Comparison of ENCODE assay signal across 8 mouse cellular contexts in genomic region chr16:13667878-13668343, GRCm38 (mm10). TPM values are rescaled to one million over a fixed set of nuclear protein-coding genes. Genes with fewer than 3 reads are reported as not detected.
A peak's percentile ranks its signal among the peaks of the same experiment; 100 is the strongest.
DNase-seq lines count a peak whose midpoint lies in the region; ATAC-seq lines count a peak whose summit lies in the region.

TSS of gene Parn (minus strand) at chr16:13668170.

- H3K9ac ChIP-seq in forebrain, embryonic 11.5 days (ENCODE audit: low read length), result peak within 1 kb of the TSS; percentile 74
- peak within 1 kb of the TSS; percentile 86 for H3K9ac ChIP-seq in heart, embryonic 16.5 days (ENCODE audit: low read length)
- H3K9ac ChIP-seq in liver, embryonic 15.5 days, result peak within 1 kb of the TSS; percentile 71
- peak within 1 kb of the TSS; percentile 72 for H3K9ac ChIP-seq in neural tube, embryonic 12.5 days

- H3K9me3 ChIP-seq in forebrain, embryonic 11.5 days (ENCODE audit: control insufficient read depth, low read length), result no peaks in the 10 kb centered on the region
- no peaks in the 10 kb centered on the region for H3K9me3 ChIP-seq in heart, embryonic 16.5 days (replicated peaks; ENCODE audit: control insufficient read depth, low read length)
- H3K9me3 ChIP-seq in liver, embryonic 15.5 days (replicated peaks), result no peaks in the 10 kb centered on the region
- H3K9me3 ChIP-seq in neural tube, embryonic 12.5 days, result no peaks in the 10 kb centered on the region

- no peak within 1 kb of the TSS for H3K27ac ChIP-seq in forebrain, embryonic 11.5 days (ENCODE audit: low read depth, low read length)
- peak within 1 kb of the TSS; percentile 70 for H3K27ac ChIP-seq in heart, embryonic 16.5 days (ENCODE audit: low read length)
- peak within 1 kb of the TSS; percentile 75 for H3K27ac ChIP-seq in liver, embryonic 15.5 days (replicated peaks)
- H3K27ac ChIP-seq in neural tube, embryonic 12.5 days, result 0 out of 2 replicates have a peak within 1 kb of the TSS, but pooled peaks have one; percentile 46

- no peaks in the 10 kb centered on the region for H3K36me3 ChIP-seq in forebrain, embryonic 11.5 days (ENCODE audit: control insufficient read depth, insufficient read depth, low read length)
- H3K36me3 ChIP-seq in heart, embryonic 16.5 days (ENCODE audit: control insufficient read depth, insufficient read depth), result peaks cover 13% of the 10 kb centered on the region
- H3K36me3 ChIP-seq in liver, embryonic 15.5 days (replicated peaks), result peaks cover 19% of the 10 kb centered on the region
- peaks cover 18% of the 10 kb centered on the region for H3K36me3 ChIP-seq in neural tube, embryonic 12.5 days

- ATAC-seq in forebrain, embryonic 11.5 days (replicated peaks; ENCODE audit: low FRiP score), result peak; percentile 87
- ATAC-seq in heart, embryonic 16.5 days (replicated peaks; ENCODE audit: extremely low read depth, insufficient read depth, low FRiP score), result peak; percentile 82
- peak; percentile 71 for ATAC-seq in liver, embryonic 15.5 days (ENCODE audit: insufficient read depth)
- peak; percentile 78 for ATAC-seq in neural tube, embryonic 12.5 days (ENCODE audit: low FRiP score, low read depth)

- H3K4me2 ChIP-seq in forebrain, embryonic 11.5 days (ENCODE audit: low read depth, low read length, severe bottlenecking), result peak within 1 kb of the TSS; percentile 64
- H3K4me2 ChIP-seq in heart, embryonic 16.5 days (ENCODE audit: low read depth, low read length), result peak within 1 kb of the TSS; percentile 91
- H3K4me2 ChIP-seq in liver, embryonic 15.5 days, result peak within 1 kb of the TSS; percentile 80
- peak within 1 kb of the TSS; percentile 86 for H3K4me2 ChIP-seq in neural tube, embryonic 12.5 days (replicated peaks)

- peak; percentile 93 to 95 for DNase-seq in CD8-positive naive resting alpha-beta T cell, adult 2 months (ENCODE audit: low read depth in 2 of 2, low spot score in 2 of 2)
- DNase-seq in c-Kit-positive CD71-negative TER-119-negative erythroid progenitor cells, embryonic 14.5 days (ENCODE audit: low read depth), result peak; percentile 89
- DNase-seq in forebrain, embryonic 11.5 days (ENCODE audit: low spot score), result peak; percentile 93
- DNase-seq in kidney, postnatal 36 days, result peak; percentile 94 to 97
- peak; percentile 89 for DNase-seq in telencephalon, adult 2 months (ENCODE audit: low read depth, low spot score)

- 0% methylated on average over 35 of the region's 35 CpGs for WGBS in forebrain, embryonic 11.5 days
- under 1% methylated on average over 35 of the region's 35 CpGs for WGBS in heart, embryonic 16.5 days
- WGBS in liver, embryonic 15.5 days (ENCODE audit: insufficient replicate concordance), result under 1% methylated on average over 35 of the region's 35 CpGs
- under 1% methylated on average over 35 of the region's 35 CpGs for WGBS in neural tube, embryonic 12.5 days

- peak within 1 kb of the TSS; percentile 54 for H3K4me3 ChIP-seq in forebrain, embryonic 11.5 days (ENCODE audit: low read depth, low read length)
- peak within 1 kb of the TSS; percentile 83 for H3K4me3 ChIP-seq in heart, embryonic 16.5 days (ENCODE audit: low read length)
- H3K4me3 ChIP-seq in liver, embryonic 15.5 days (replicated peaks), result peak within 1 kb of the TSS; percentile 76
- H3K4me3 ChIP-seq in neural tube, embryonic 12.5 days, result peak within 1 kb of the TSS; percentile 65

- no peaks in the 10 kb centered on the region for H3K27me3 ChIP-seq in forebrain, embryonic 11.5 days (ENCODE audit: control insufficient read depth, insufficient read depth, low read length)
- no peaks in the 10 kb centered on the region for H3K27me3 ChIP-seq in heart, embryonic 16.5 days (ENCODE audit: control insufficient read depth, insufficient read depth, low read length)
- H3K27me3 ChIP-seq in liver, embryonic 15.5 days, result no peaks in the 10 kb centered on the region
- no peaks in the 10 kb centered on the region for H3K27me3 ChIP-seq in neural tube, embryonic 12.5 days (replicated peaks)

- H3K4me1 ChIP-seq in forebrain, embryonic 11.5 days (replicated peaks; ENCODE audit: control insufficient read depth, insufficient read depth, low read length), result peaks cover 5% of the 10 kb centered on the region; the same call in 1 of the 2 replicates
- H3K4me1 ChIP-seq in heart, embryonic 16.5 days (ENCODE audit: control insufficient read depth, insufficient read depth, low read length), result peaks cover 10% of the 10 kb centered on the region
- peaks cover 41% of the 10 kb centered on the region for H3K4me1 ChIP-seq in liver, embryonic 15.5 days (replicated peaks)
- peaks cover 12% of the 10 kb centered on the region for H3K4me1 ChIP-seq in neural tube, embryonic 12.5 days

RNA-seq across cellular contexts. Expression of gene Parn, which starts in this region (rescaled TPM):
- 43.3 and 44.1 TPM in 2 replicates for polyA plus RNA-seq in forebrain, embryonic 11.5 days (2014; fragmentation: Nextera tagmentation; extraction: Ambion mirVana)
- 29.0 and 29.2 TPM in 2 replicates for polyA plus RNA-seq in heart, embryonic 16.5 days (2015; fragmentation: Nextera tagmentation; extraction: Ambion mirVana)
- 13.9 and 15.5 TPM in 2 replicates for polyA plus RNA-seq in liver, embryonic 15.5 days (2015; fragmentation: Nextera tagmentation; extraction: Ambion mirVana)
- polyA plus RNA-seq in neural tube, embryonic 12.5 days (2016; fragmentation: Nextera tagmentation; extraction: Ambion mirVana), result 37.8 and 41.9 TPM in 2 replicates
